Mouse (Mus musculus): ENCODE results near the gene Zfp871.

The Zfp871 gene

GRCm38 (mm10) chr17:32788094-32788559 is at the start of gene Zfp871:
Gene Zfp871 (minus strand): TSS chr17:32788287.
- peak; percentile 90 for DNase-seq

GRCm38 (mm10) chr17:32830418-32830782 is 42.3 kb upstream of the Zfp871 start:
- DNase-seq: no peak

GRCm38 (mm10) chr17:32829540-32830417 is 41.7 kb upstream of the Zfp871 start, which contains the start of gene Zfp799:
Gene Zfp799 (minus strand): TSS chr17:32830261.
- DNase-seq: peak; percentile 84

- no peak for DNase-seq
Observed at GRCm38 (mm10) chr17:32816074-32816784, 28.1 kb upstream of the Zfp871 start.

- DNase-seq: no peak
Observed at GRCm38 (mm10) chr17:32814136-32814535, 26.0 kb upstream of the Zfp871 start.

- no peak for DNase-seq
Observed at GRCm38 (mm10) chr17:32810648-32811047, 22.6 kb upstream of the Zfp871 start.

GRCm38 (mm10) chr17:32809544-32810374 is 21.7 kb upstream of the Zfp871 start, which contains the start of gene Zfp811:
Gene Zfp811 (minus strand): TSS chr17:32809931.
- peak; percentile 70 for DNase-seq

GRCm38 (mm10) chr17:32808921-32809320 is 20.8 kb upstream of the Zfp871 start:
- DNase-seq: no peak

- DNase-seq: no peak
Observed at GRCm38 (mm10) chr17:32789244-32789643, 1.2 kb upstream of the Zfp871 start.

- DNase-seq: no peak
Observed at GRCm38 (mm10) chr17:32788576-32788975, 489 bp upstream of the Zfp871 start.

GRCm38 (mm10) chr17:32787436-32788093 is 522 bp downstream of the Zfp871 start:
- DNase-seq: no peak

GRCm38 (mm10) chr17:32786944-32787343 is 1.1 kb downstream of the Zfp871 start:
- no peak for DNase-seq

- DNase-seq: no peak
Observed at GRCm38 (mm10) chr17:32785656-32786055, 2.4 kb downstream of the Zfp871 start.

- DNase-seq: no peak
Observed at GRCm38 (mm10) chr17:32777564-32777963, 10.5 kb downstream of the Zfp871 start.

- DNase-seq: no peak
Observed at GRCm38 (mm10) chr17:32771213-32771612, 16.9 kb downstream of the Zfp871 start.

GRCm38 (mm10) chr17:32766422-32766821 is 21.7 kb downstream of the Zfp871 start:
- DNase-seq: no peak

GRCm38 (mm10) chr17:32757331-32757730 is 30.8 kb downstream of the Zfp871 start:
- DNase-seq: no peak

GRCm38 (mm10) chr17:32753634-32754033 is 34.5 kb downstream of the Zfp871 start:
- DNase-seq: no peak

GRCm38 (mm10) chr17:32752813-32753360 is 35.2 kb downstream of the Zfp871 start:
- no peak for DNase-seq

- DNase-seq: no peak
Observed at GRCm38 (mm10) chr17:32750611-32751010, 37.5 kb downstream of the Zfp871 start.

- DNase-seq: no peak
Observed at GRCm38 (mm10) chr17:32741057-32741456, 47.0 kb downstream of the Zfp871 start.

- no peak for DNase-seq
Observed at GRCm38 (mm10) chr17:32738406-32738805, 49.7 kb downstream of the Zfp871 start.
